Mouse (Mus musculus) kidney, adult 2 months (tissue): ENCODE results near the gene Sost.

Experiments
- CTCF ChIP-seq: fragments of 200-500 bp; conservative IDR thresholded peaks from 2 replicates; pipeline ENCODE4 v1.5.1; 2011; ENCODE audit warnings: low read depth, mild to moderate bottlenecking, control low read depth, low read length, moderate library complexity, mixed read lengths; ENCODE audit not compliant: insufficient read depth, insufficient read length
- POLR2A ChIP-seq: fragments of 200-500 bp; IDR thresholded peaks from one replicate; pipeline ENCODE4 v1.6.1; 2011; ENCODE audit warnings: low read depth, low read length, control low read depth

- TF ChIP-seq POLR2A (no peak), CTCF (no peak)
Observed at GRCm38 (mm10) chr11:101999466-101999865, 32.7 kb upstream of the Sost start.
